Mouse (Mus musculus): ENCODE data around the gene Akap2.

- no peak for TF ChIP-seq CTCF (IDR thresholded peaks at IDR 0.05; ENCODE audit: low read depth, low read length)
- TF ChIP-seq POLR2A (IDR thresholded peaks at IDR 0.05; ENCODE audit: extremely low read depth, insufficient read depth, low read length): no peak
These were observed 13.5 kb downstream of the Akap2 start for GRCm38 (mm10) chr4:57730801-57731598.
